Mouse (Mus musculus): ENCODE results near the gene Parp9.

GRCm38 (mm10) chr16:35941382-35941781 is 3.1 kb downstream of the Parp9 start:
- TF ChIP-seq ZC3H11A (IDR thresholded peaks at IDR 0.05; ENCODE audit: borderline replicate concordance, low read depth, low read length) (no peak), ZNF384 (IDR thresholded peaks at IDR 0.05; ENCODE audit: low read depth, low read length) (no peak)
